Mouse (Mus musculus): ENCODE results near the gene Clic6.

Gene Clic6

GRCm38 (mm10) chr16:92485436-92485835 is at the start of gene Clic6:
TSS of gene Clic6 (plus strand) at chr16:92485736.
- DNase-seq, result no peak

- no peak for DNase-seq
These were observed 45.8 kb upstream of the Clic6 start for GRCm38 (mm10) chr16:92439775-92440174.

GRCm38 (mm10) chr16:92440229-92440628 is 45.3 kb upstream of the Clic6 start:
- DNase-seq, result no peak

GRCm38 (mm10) chr16:92441203-92441602 is 44.3 kb upstream of the Clic6 start:
- DNase-seq, result no peak

GRCm38 (mm10) chr16:92442150-92442549 is 43.4 kb upstream of the Clic6 start:
- no peak for DNase-seq

- DNase-seq, result no peak
These were observed 42.6 kb upstream of the Clic6 start for GRCm38 (mm10) chr16:92442946-92443345.

- no peak for DNase-seq
These were observed 41.9 kb upstream of the Clic6 start for GRCm38 (mm10) chr16:92443644-92444113.

GRCm38 (mm10) chr16:92445377-92445776 is 40.2 kb upstream of the Clic6 start:
- no peak for DNase-seq

GRCm38 (mm10) chr16:92449080-92449479 is 36.5 kb upstream of the Clic6 start:
- no peak for DNase-seq

- no peak for DNase-seq
These were observed 35.2 kb upstream of the Clic6 start for GRCm38 (mm10) chr16:92450331-92450730.

- no peak for DNase-seq
These were observed 33.9 kb upstream of the Clic6 start for GRCm38 (mm10) chr16:92451516-92452072.

- DNase-seq, result no peak
These were observed 32.9 kb upstream of the Clic6 start for GRCm38 (mm10) chr16:92452609-92453008.

GRCm38 (mm10) chr16:92454002-92454401 is 31.5 kb upstream of the Clic6 start:
- no peak for DNase-seq

- DNase-seq, result no peak
These were observed 31.0 kb upstream of the Clic6 start for GRCm38 (mm10) chr16:92454495-92454894.

- no peak for DNase-seq
These were observed 30.0 kb upstream of the Clic6 start for GRCm38 (mm10) chr16:92455488-92455887.

GRCm38 (mm10) chr16:92455969-92456368 is 29.6 kb upstream of the Clic6 start:
- DNase-seq, result no peak

- peak; percentile 69 for DNase-seq
These were observed 27.9 kb upstream of the Clic6 start for GRCm38 (mm10) chr16:92457594-92457993.

- no peak for DNase-seq
These were observed 24.1 kb upstream of the Clic6 start for GRCm38 (mm10) chr16:92461412-92461811.

GRCm38 (mm10) chr16:92464390-92464972 is 21.1 kb upstream of the Clic6 start:
- DNase-seq, result no peak

GRCm38 (mm10) chr16:92465226-92465625 is 20.3 kb upstream of the Clic6 start:
- DNase-seq, result no peak

- DNase-seq, result peak; percentile 86
These were observed 19.7 kb upstream of the Clic6 start for GRCm38 (mm10) chr16:92465642-92466526.

- DNase-seq, result no peak
These were observed 18.5 kb upstream of the Clic6 start for GRCm38 (mm10) chr16:92467041-92467440.

- DNase-seq, result no peak
These were observed 17.1 kb upstream of the Clic6 start for GRCm38 (mm10) chr16:92468459-92468858.

GRCm38 (mm10) chr16:92470706-92471105 is 14.8 kb upstream of the Clic6 start, which contains the start of gene Rcan1:
TSS of gene Rcan1 (minus strand) at chr16:92470867.
- no peak for DNase-seq

Measured in right cerebral cortex, postnatal 4 days (tissue).